Mouse (Mus musculus) adrenal gland, postnatal 10 days (tissue): Measurements from ENCODE around the gene Fez1. TPM values are rescaled to one million over a fixed set of nuclear protein-coding genes. Genes with fewer than 3 reads are reported as not detected.
A peak's percentile ranks its signal among the peaks of the same experiment; 100 is the strongest.

Experiments
- DNase-seq: peaks from one replicate; pipeline ENCODE4 v3.0.0; 2021; ENCODE audit warnings: mixed read lengths
- total RNA-seq, 2 experiments: library from RNA; stranded (reverse); gene quantifications; 2 replicates each; pipeline ENCODE4 v1.2.3; 2021

Fez1 gene
- total RNA-seq, 2 experiments from 2014 or later, result 7.6 to 9.3 TPM

- DNase-seq, result no peak
Observed at GRCm38 (mm10) chr9:36893413-36893990, 71.8 kb downstream of the Fez1 start.

- no peak for DNase-seq
Observed at GRCm38 (mm10) chr9:36894242-36894641, 72.6 kb downstream of the Fez1 start.

- DNase-seq, result peak; percentile 79
Observed at GRCm38 (mm10) chr9:36895009-36895693, 73.5 kb downstream of the Fez1 start.

- DNase-seq, result no peak
Observed at GRCm38 (mm10) chr9:36898560-36898959, 76.9 kb downstream of the Fez1 start.

GRCm38 (mm10) chr9:36900464-36900863 lies 78.8 kb downstream of the Fez1 start:
- DNase-seq, result no peak

- no peak for DNase-seq
Observed at GRCm38 (mm10) chr9:36905452-36905851, 83.8 kb downstream of the Fez1 start.

GRCm38 (mm10) chr9:36916362-36916761 lies 94.7 kb downstream of the Fez1 start:
- DNase-seq, result peak; percentile 83

GRCm38 (mm10) chr9:36916915-36917314 lies 95.3 kb downstream of the Fez1 start:
- DNase-seq, result no peak

GRCm38 (mm10) chr9:36918582-36918981 lies 96.9 kb downstream of the Fez1 start:
- DNase-seq, result no peak

- no peak for DNase-seq
Observed at GRCm38 (mm10) chr9:36919472-36919871, 97.8 kb downstream of the Fez1 start.

GRCm38 (mm10) chr9:36921718-36922415 lies 100.2 kb downstream of the Fez1 start:
- DNase-seq, result no peak

- no peak for DNase-seq
Observed at GRCm38 (mm10) chr9:36923753-36924152, 102.1 kb downstream of the Fez1 start.

Other genes starting within 250 kb of the Fez1 start
- gene Gm17689, start 239.2 kb upstream of the Fez1 start, total RNA-seq, result not detected
- gene A630095E13Rik, start 178.5 kb upstream of the Fez1 start, total RNA-seq, result not detected
- not detected for gene Acrv1, start 128.6 kb upstream of the Fez1 start, total RNA-seq
- gene Chek1, start 94.8 kb upstream of the Fez1 start, total RNA-seq, result 1 to 10 TPM; 6.8 to 8.7 TPM
- gene Stt3a, start 54.2 kb upstream of the Fez1 start, total RNA-seq, result 100 to 1,000 TPM; 222 to 235 TPM
- 100 to 1,000 TPM; 153 to 177 TPM for gene Ei24, start 24.5 kb upstream of the Fez1 start, total RNA-seq